Mouse (Mus musculus): Measurements from ENCODE around the gene Ubl4a.
A peak's percentile ranks its signal among the peaks of the same experiment; 100 is the strongest.
"Not testable (repeated sequence)": the region's sequence is repeated elsewhere in the genome, so short reads cannot be mapped to it uniquely, and the experiment has no call there.

The Ubl4a gene

DNA sequence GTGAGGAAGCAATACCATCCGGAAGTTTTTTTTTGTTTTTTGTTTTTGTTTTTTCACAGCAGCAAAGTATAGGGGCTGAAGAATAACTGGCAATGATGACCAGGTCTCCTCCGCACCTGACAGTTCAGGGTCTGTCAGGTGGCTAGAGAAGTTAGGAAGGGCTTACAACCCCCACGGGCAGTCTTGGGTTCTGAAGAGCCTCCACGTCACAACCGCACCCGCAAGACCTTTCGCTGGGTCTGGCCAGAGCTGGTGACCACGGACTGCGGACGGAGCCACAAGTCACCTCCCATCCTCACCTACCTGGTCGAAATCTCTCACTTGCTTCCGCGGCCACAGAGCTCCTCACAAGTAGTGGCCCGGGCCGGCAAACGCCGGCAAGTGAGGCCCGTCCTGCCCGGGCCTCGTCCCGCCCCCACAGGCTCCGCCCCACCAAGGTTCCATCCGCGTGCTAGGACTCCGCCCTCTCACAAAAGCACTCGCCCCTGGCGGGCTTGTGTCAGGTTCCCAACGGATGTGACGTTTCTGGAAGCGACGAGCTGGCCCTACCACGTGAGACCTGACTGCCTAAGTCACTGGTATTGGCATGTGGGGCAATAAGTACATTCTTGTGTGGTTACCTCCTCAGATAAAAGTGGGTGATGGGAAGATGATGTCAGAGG is at the start of gene Ubl4a, which contains the start of gene Slc10a3:
Gene Ubl4a, minus strand, starts transcription at position 331 of the 662 bp plus-strand sequence.
Gene Slc10a3, minus strand, starts transcription at position 462 of the 662 bp plus-strand sequence.
- peak; percentile 90 for DNase-seq

DNA sequence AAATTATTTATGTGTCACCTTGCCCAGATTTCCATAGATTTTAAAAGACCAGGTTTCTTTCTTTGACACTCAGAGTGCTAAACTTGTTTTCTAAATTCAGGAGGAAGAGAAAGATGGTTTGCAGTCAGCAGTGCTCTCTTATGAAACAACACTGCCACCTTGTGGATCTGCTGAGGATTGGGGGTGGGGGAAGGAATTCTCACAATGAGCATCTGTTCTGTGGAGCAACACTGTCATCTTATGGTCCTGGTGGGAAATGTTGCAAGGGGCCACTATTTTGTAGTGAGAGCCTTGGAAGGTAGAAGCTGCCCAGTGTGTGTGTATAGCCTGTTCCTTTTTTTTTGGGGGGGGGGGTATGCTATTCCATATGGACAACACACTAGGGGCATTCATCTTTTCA is 40.4 kb upstream of the Ubl4a start:
- peak; percentile 66 for DNase-seq

DNA sequence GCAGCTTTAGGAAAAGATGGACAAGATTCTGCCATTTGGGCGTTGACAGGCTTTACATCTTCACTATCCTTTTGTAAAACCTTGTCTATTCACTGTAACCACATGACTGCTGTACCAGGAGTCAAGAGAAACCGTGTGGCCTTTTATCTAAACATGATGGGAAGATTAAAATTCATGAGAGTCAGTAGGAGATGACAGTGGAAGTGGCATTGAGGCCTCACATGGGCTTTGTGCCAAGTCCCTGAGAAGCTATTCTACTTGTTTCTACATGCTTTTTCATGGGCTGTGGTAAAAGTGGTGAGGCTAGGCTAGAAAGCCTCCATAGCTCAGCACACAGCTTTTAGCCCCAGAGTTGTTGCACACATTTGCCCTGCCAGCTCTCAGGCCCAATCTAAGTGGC is 35.3 kb upstream of the Ubl4a start:
- no peak for DNase-seq

DNA sequence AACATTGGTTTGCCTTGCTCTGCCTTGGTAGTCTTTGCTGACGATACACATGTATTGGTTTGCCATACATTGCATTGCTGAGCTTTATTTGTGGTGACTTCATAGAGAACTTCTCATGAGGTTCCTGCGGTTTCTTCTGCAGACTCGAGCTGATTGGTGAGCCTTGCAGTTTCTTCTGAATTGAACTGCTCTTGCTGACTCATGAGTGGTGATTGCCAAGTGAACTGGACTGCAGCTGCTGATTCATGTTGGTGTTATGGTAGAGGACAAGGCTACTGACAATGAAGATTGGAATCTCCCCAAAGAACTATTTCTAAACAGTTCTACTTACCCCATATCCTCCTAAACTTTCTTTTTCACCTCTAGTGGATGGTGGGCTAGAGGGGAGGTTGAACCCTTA is 27.1 kb upstream of the Ubl4a start:
- no peak for DNase-seq

DNA sequence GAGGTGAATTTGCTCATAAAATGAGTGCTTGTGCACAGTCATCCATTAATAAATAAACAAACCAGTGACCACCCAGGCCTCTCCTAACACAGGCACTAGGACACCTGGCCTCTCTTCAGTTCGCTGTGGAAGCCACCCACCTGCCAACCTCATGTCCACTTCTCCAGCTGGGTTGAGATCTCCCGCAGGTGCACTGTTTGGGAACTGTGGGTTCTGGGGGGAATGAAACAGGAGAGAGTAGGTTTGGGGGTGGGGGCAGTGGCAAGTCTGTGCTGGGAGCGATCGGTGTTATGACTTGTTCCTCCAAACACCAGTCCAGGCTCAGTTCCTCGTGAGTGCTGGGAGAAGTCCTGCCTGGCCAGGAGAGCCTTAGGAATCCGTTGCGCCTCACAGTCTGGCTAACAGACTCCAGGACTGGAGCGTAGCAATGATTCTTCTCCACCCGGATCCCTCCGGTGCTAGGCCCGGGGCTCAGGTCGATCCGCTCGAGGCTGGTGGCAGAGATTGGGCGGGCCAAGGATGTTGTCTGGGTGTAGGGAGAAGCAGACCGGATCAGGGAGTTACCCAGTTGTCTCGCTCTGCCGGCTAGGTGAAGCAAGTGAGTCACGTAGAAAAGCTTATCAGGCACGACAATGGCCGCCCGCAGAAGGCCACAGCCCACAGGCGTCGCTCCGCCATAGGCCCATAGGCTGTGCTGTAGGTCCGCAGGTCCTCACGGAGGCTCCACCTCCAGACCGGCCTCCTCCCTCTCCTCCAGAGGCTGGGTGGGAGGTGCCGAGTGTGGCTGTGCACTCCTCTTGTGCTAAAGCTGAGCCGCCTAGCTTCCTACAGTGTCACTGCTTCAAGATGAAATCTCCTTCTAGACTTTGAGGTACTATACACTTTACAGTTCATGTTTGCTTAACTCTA is 19.8 kb upstream of the Ubl4a start, which contains the start of the genes Fam3a and Ikbkg:
Gene Fam3a, minus strand, starts transcription at position 738 of the 909 bp plus-strand sequence.
Gene Ikbkg, plus strand, starts transcription at position 756 of the 909 bp plus-strand sequence.
- DNase-seq = peak; percentile 88

- no peak for DNase-seq
Measured at GRCm38 (mm10) chrX:74388153-74388552, 15.1 kb upstream of the Ubl4a start.

GRCm38 (mm10) chrX:74384451-74384850 is 11.4 kb upstream of the Ubl4a start:
- DNase-seq = no peak

DNA sequence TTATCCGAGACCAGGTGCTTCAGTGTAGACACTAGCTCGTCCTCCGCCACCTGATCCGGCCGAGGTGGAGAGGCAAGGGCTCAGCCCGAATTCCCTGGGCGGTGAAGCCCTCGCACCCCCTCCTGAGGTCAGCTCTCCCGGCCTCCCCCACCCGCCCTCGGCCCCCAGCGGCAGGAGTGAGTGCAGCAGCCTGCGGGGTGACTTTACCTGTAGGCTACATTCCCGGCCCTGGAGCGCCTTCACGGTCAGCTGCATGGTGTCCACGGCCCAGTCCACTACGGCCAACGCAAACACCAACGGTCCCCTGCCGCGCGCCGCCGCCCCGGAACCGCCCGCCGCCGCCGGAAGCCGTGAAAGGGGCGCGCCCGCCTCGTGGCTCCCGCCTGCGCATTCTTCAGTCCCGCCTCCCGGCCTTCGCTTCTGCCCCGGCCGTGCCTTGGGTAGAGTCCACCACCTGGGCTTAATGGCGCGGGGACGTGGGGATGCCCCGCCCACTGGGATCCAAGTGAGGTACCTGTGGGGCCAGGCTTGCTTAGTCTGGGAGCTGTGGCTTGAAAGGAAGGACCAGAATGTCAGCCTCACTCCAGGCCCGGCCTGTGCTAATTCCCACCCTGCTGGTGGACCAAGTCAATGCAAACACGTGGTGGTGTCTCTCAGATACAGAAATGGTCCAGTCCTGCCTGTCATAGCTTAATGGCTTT is 4.7 kb downstream of the Ubl4a start:
- peak; percentile 66 for DNase-seq

- DNase-seq = no peak
Measured at GRCm38 (mm10) chrX:74367512-74367911, 5.5 kb downstream of the Ubl4a start.

- no peak for DNase-seq
Measured at GRCm38 (mm10) chrX:74359171-74359570, 13.8 kb downstream of the Ubl4a start.

- DNase-seq = not testable (repeated sequence)
Measured at GRCm38 (mm10) chrX:74357069-74357468, 15.9 kb downstream of the Ubl4a start.

- DNase-seq = peak; percentile 84
Measured at GRCm38 (mm10) chrX:74353467-74353770, 19.6 kb downstream of the Ubl4a start, which contains the start of gene Lage3. TSS of gene Lage3 (minus strand) at chrX:74353618.

GRCm38 (mm10) chrX:74352645-74353466 is 20.2 kb downstream of the Ubl4a start:
- no peak for DNase-seq

GRCm38 (mm10) chrX:74330166-74330930 is 42.7 kb downstream of the Ubl4a start:
- no peak for DNase-seq

- DNase-seq = no peak
Measured at GRCm38 (mm10) chrX:74329215-74329671, 43.8 kb downstream of the Ubl4a start.

- peak; percentile 15 for DNase-seq
Measured at GRCm38 (mm10) chrX:74328725-74329161, 44.3 kb downstream of the Ubl4a start, which contains the start of gene Plxna3. TSS of gene Plxna3 (plus strand) at chrX:74329066.

Data from right cerebral cortex, adult 18-20 months (tissue).